Mouse (Mus musculus) CH12.LX (cell line): ENCODE results near the gene Ptpn23. TPM values are rescaled to one million over a fixed set of nuclear protein-coding genes. Genes with fewer than 3 reads are reported as not detected.

Experiments used
- DNase-seq: peaks from one replicate; pipeline ENCODE4 v3.0.0-alpha.2; 2013; ENCODE audit errors: extremely low read depth
- H3K27ac ChIP-seq: 2 replicates; pipeline ENCODE4 v1.5.1; 2012; ENCODE audit warnings: low read depth, mild to moderate bottlenecking, control low read depth, moderate library complexity; ENCODE audit not compliant: insufficient read depth
- H3K27me3 ChIP-seq: replicated peaks from 2 replicates; pipeline ENCODE3; 2012; ENCODE audit warnings: inconsistent platforms
- H3K36me3 ChIP-seq, 2 experiments: replicated peaks in 1 of 2; 2 replicates each; pipeline versions ENCODE3 to v1.6.1; 2012; ENCODE audit warnings: inconsistent platforms in 1 of 2, low read length in 1 of 2, mild to moderate bottlenecking in 1 of 2, mixed read lengths in 1 of 2, moderate library complexity in 1 of 2; ENCODE audit not compliant: control insufficient read depth in 1 of 2, insufficient read depth in 1 of 2
- H3K4me1 ChIP-seq, 2 experiments: 2 replicates each; pipeline ENCODE4 v1.6.1; 2012; ENCODE audit warnings: inconsistent platforms in 1 of 2, moderate library complexity in 1 of 2; ENCODE audit not compliant: insufficient read depth in 2 of 2, control insufficient read depth in 1 of 2
- H3K4me2 ChIP-seq: 2 replicates; pipeline ENCODE4 v1.6.1; 2012; ENCODE audit warnings: low read depth, mild to moderate bottlenecking, control low read depth; ENCODE audit not compliant: poor library complexity, insufficient read depth, severe bottlenecking
- H3K4me3 ChIP-seq, 3 experiments: fragments of 150-350 bp in 1 of 3; sonication (generic) in 1 of 3; replicated peaks in 1 of 3; 2 replicates each; pipeline versions ENCODE3 to v1.5.1; 2011 to 2012; ENCODE audit warnings: low read depth in 2 of 3, low read length in 2 of 3, mild to moderate bottlenecking in 2 of 3, moderate library complexity in 2 of 3, control low read depth in 1 of 3, improper control_type of control experiment in 1 of 3, inconsistent platforms in 1 of 3, mixed read lengths in 1 of 3; ENCODE audit not compliant: poor library complexity in 1 of 3
- H3K79me2 ChIP-seq: replicated peaks from 2 replicates; pipeline ENCODE4 v1.6.1; 2012; ENCODE audit warnings: mild to moderate bottlenecking, moderate library complexity; ENCODE audit not compliant: control insufficient read depth, poor library complexity, insufficient read depth, severe bottlenecking; ENCODE audit errors: extremely low read depth
- H3K9ac ChIP-seq: 2 replicates; pipeline ENCODE4 v1.6.1; 2012; ENCODE audit warnings: low read depth, mild to moderate bottlenecking, control low read depth, moderate library complexity; ENCODE audit not compliant: insufficient read depth
- H3K9me3 ChIP-seq: replicated peaks from 2 replicates; pipeline ENCODE3; 2012; ENCODE audit warnings: low read length, inconsistent platforms, mixed read lengths
- BHLHE40 ChIP-seq: IDR thresholded peaks from 2 replicates; pipeline ENCODE4 v1.6.1; 2011; ENCODE audit warnings: mild to moderate bottlenecking, low read depth, low read length, improper control_type of control experiment
- CHD1 ChIP-seq: IDR thresholded peaks from 2 replicates; pipeline ENCODE4 v1.6.1; 2012; ENCODE audit warnings: low read depth, low read length, improper control_type of control experiment, inconsistent platforms
- CTCF ChIP-seq, 2 experiments: IDR thresholded peaks in 1 of 2; conservative IDR thresholded peaks in 1 of 2; 2 replicates each; pipeline ENCODE4 v1.5.1; 2011 to 2012; ENCODE audit warnings: low read depth in 2 of 2, low read length in 2 of 2, improper control_type of control experiment in 1 of 2, inconsistent platforms in 1 of 2, mild to moderate bottlenecking in 1 of 2, moderate library complexity in 1 of 2
- ELF1 ChIP-seq: IDR thresholded peaks from 2 replicates; pipeline ENCODE4 v1.6.1; 2014; ENCODE audit warnings: low read depth, mild to moderate bottlenecking, inconsistent platforms, low read length, improper control_type of control experiment
- ETS1 ChIP-seq: conservative IDR thresholded peaks from 2 replicates; pipeline ENCODE4 v1.6.1; 2012; ENCODE audit warnings: low read depth, mild to moderate bottlenecking, inconsistent platforms, low read length, improper control_type of control experiment, moderate library complexity
- GABPA ChIP-seq: IDR thresholded peaks from 2 replicates; pipeline ENCODE4 v1.6.1; 2012; ENCODE audit warnings: low read depth, low read length, improper control_type of control experiment, inconsistent platforms; ENCODE audit not compliant: insufficient replicate concordance
- HCFC1 ChIP-seq: IDR thresholded peaks from 2 replicates; pipeline ENCODE4 v1.6.1; 2012; ENCODE audit warnings: low read depth, mild to moderate bottlenecking, inconsistent platforms, low read length, improper control_type of control experiment
- IRF4 ChIP-seq: IDR thresholded peaks from 2 replicates; pipeline ENCODE4 v1.6.1; 2014; ENCODE audit warnings: low read depth, mild to moderate bottlenecking, inconsistent platforms, low read length, improper control_type of control experiment
- MAZ ChIP-seq: IDR thresholded peaks from 2 replicates; pipeline ENCODE4 v1.6.1; 2012; ENCODE audit warnings: low read depth, mild to moderate bottlenecking, inconsistent platforms, low read length, improper control_type of control experiment, moderate library complexity
- MYC ChIP-seq: IDR thresholded peaks from 2 replicates; pipeline ENCODE4 v1.6.1; 2011; ENCODE audit warnings: low read depth, mild to moderate bottlenecking, improper control_type of control experiment, low read length
- NELFE ChIP-seq: IDR thresholded peaks from 2 replicates; pipeline ENCODE4 v1.6.1; 2011; ENCODE audit warnings: low read depth, low read length, improper control_type of control experiment
- PAX5 ChIP-seq: IDR thresholded peaks from 2 replicates; pipeline ENCODE4 v1.6.1; 2012; ENCODE audit warnings: low read length, inconsistent platforms, mixed read lengths
- RCOR1 ChIP-seq: conservative IDR thresholded peaks from 2 replicates; pipeline ENCODE4 v1.6.1; 2012; ENCODE audit warnings: low read depth, mild to moderate bottlenecking, inconsistent platforms, low read length, improper control_type of control experiment
- SMC3 ChIP-seq: IDR thresholded peaks from 2 replicates; pipeline ENCODE4 v1.6.1; 2011; ENCODE audit warnings: low read depth, low read length, improper control_type of control experiment
- TBP ChIP-seq: conservative IDR thresholded peaks from 2 replicates; pipeline ENCODE4 v1.6.1; 2011; ENCODE audit warnings: low read depth, low read length, improper control_type of control experiment
- UBTF ChIP-seq: IDR thresholded peaks from 2 replicates; pipeline ENCODE4 v1.6.1; 2012; ENCODE audit warnings: low read depth, mild to moderate bottlenecking, inconsistent platforms, low read length, improper control_type of control experiment, moderate library complexity
- ZMIZ1 ChIP-seq: IDR thresholded peaks from 2 replicates; pipeline ENCODE4 v1.6.1; 2012; ENCODE audit warnings: low read depth, mild to moderate bottlenecking, inconsistent platforms, low read length, improper control_type of control experiment
- dilution Hi-C: fragments of 300-500 bp; cut with MboI; formaldehyde crosslinking; loops from 2 replicates; pipeline ENCODE4 v1.14.3; 2020; ENCODE audit warnings: low sequenced_read_pairs; ENCODE audit not compliant: extremely low pct_unique_long_range_greater_than_20kb, extremely low pct_ligation_motif_present
- in situ Hi-C: fragments of 300-500 bp; cut with MboI; formaldehyde crosslinking; loops from 3 replicates; pipeline ENCODE4 v1.14.3; 2019; ENCODE audit warnings: low sequenced_read_pairs, low pct_ligation_motif_present, low pct_unique_long_range_greater_than_20kb, mixed read lengths
- polyA plus RNA-seq: library from polyadenylated mRNA; unstranded; fragments of >175 nt; gene quantifications from 2 replicates; pipeline ENCODE4 v1.2.1, GENCODE M21; 2012; ENCODE audit warnings: low read depth; ENCODE audit not compliant: insufficient read length
- total RNA-seq, 2 experiments: library from RNA; depleted of rRNA; stranded (reverse); fragments of 300-350 nt in 1 of 2; fragments of >200 nt in 1 of 2; gene quantifications; 2 replicates each; pipeline ENCODE4 v1.2.3; 2012 to 2014

Ptpn23 gene
- total and polyA plus RNA-seq, 3 experiments, result 3.4 to 41.7 (median 12.7) TPM

DNA sequence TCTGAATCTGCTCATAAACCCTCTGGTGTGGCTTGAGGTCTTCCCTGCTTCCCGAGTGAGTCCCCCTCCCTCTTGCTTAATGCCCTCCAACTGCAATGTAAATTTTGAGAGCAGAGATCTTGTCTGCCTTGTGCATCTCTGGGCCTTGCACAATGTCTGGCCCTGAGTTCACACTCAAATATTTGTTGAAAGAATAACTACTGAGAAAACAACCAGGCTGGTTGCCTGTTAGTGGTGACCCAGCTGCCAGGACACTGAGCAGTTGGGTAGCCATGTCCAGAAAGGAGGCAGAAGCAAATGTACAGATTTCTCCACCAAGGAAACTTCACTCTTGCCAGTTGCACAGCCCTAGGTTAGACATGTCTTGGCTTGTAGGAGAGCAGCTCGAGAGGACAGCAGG lies 49.7 kb downstream of the Ptpn23 start:
- DNase-seq, result no peak
- Histone ChIP-seq H3K79me2 (no peaks in the 10 kb centered on the region), H3K27ac (no peak overlapping the region; the same call in 1 of the 2 replicates), H3K36me3 (peaks cover 13 to 61% of the 10 kb centered on the region in 2 experiments), H3K9ac (no peak overlapping the region), H3K4me1 (peaks cover 5 to 40% of the 10 kb centered on the region in 2 experiments; a peak in 3 of 4 replicates), H3K4me2 (no peak overlapping the region), H3K9me3 (no peaks in the 10 kb centered on the region), H3K27me3 (no peaks in the 10 kb centered on the region), H3K4me3 (no peak overlapping the region)
- in situ Hi-C loops (no loop called here), dilution Hi-C loops (no loop called here)
- TF ChIP-seq HCFC1 (no peak), MAZ (no peak), IRF4 (no peak), SMC3 (no peak), CTCF (conservative IDR thresholded peaks at IDR 0.05 in 1 of 2, IDR thresholded peaks at IDR 0.05 in 1 of 2; ENCODE audit: low read depth in 2 of 2, low read length in 2 of 2) (no peak), NELFE (no peak), GABPA (no peak), ZMIZ1 (no peak), ETS1 (no peak), ELF1 (no peak), TBP (no peak), BHLHE40 (no peak), PAX5 (no peak), CHD1 (no peak)

DNA sequence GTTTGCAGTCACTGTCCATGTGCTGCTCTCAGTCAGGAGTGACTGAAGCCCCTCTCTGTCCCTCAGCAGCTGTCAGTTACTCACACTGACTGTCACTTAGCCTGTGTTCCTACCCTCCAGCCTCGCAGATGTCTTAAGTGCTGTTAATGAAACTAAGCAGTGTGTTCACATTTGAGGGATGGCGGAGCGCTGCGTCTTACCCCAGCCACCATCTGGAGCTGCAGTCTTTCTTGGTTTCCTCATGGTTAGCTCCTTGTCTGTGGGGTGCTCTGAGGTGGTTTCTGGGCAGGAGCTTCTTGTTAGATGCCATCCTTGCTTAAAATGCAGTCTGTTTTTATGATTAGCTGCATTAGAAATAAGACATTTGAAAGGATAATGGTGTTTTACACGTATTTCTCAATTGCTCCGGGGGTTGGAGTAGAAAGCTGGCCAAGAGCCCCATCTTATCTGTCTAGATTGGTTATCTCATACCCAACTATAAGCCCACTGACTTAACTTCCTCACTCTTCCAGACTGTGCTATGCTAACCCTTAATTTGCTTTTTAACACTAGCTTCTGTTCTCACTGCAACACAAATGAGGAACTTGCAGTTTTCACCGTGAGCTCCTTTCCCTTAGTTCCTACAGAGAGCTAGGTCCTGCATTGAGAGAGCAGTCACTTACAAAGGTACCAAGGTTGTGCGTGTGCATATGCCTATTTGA lies 55.9 kb downstream of the Ptpn23 start:
- Histone ChIP-seq H3K9me3 (no peaks in the 10 kb centered on the region), H3K27me3 (no peaks in the 10 kb centered on the region), H3K79me2 (0 out of 2 replicates have a peak, but pooled peaks cover 3% of the 10 kb centered on the region), H3K27ac (no peak overlapping the region), H3K4me1 (peaks cover 11 to 73% of the 10 kb centered on the region in 2 experiments; a peak in 3 of 4 replicates), H3K4me2 (no peak overlapping the region), H3K4me3 (no peak overlapping the region), H3K9ac (no peak overlapping the region), H3K36me3 (peaks cover 0 to 30% of the 10 kb centered on the region in 2 experiments)
- DNase-seq, result peak; percentile 24
- in situ Hi-C loops (no loop called here), dilution Hi-C loops (no loop called here)
- TF ChIP-seq CTCF (conservative IDR thresholded peaks at IDR 0.05 in 1 of 2, IDR thresholded peaks at IDR 0.05 in 1 of 2; ENCODE audit: low read depth in 2 of 2, low read length in 2 of 2) (no peak), MYC (no peak), UBTF (no peak), RCOR1 (no peak)
